Mouse (Mus musculus) ES-E14 (cell line): Measurements from ENCODE around the gene Gtf2a2.

Experiments
- HCFC1 ChIP-seq: IDR thresholded peaks from 2 replicates; pipeline ENCODE4 v1.6.1; 2012; ENCODE audit warnings: low read length, inconsistent platforms, borderline replicate concordance; ENCODE audit not compliant: insufficient read depth
- ZNF384 ChIP-seq: IDR thresholded peaks from 2 replicates; pipeline ENCODE4 v1.6.1; 2012; ENCODE audit warnings: low read depth, low read length, inconsistent platforms

GRCm38 (mm10) chr9:70053411-70053810 is 41.1 kb downstream of the Gtf2a2 start:
- TF ChIP-seq ZNF384: no peak
- TF ChIP-seq HCFC1: no peak
